Mouse (Mus musculus) thymus, adult 2 months (tissue): ENCODE measurements around the gene Mb.

Experiments used
- CTCF ChIP-seq: fragments of 200-500 bp; IDR thresholded peaks from 2 replicates; pipeline ENCODE4 v1.5.1; 2012; ENCODE audit warnings: mild to moderate bottlenecking, control low read depth, low read length, moderate library complexity, borderline replicate concordance; ENCODE audit not compliant: control insufficient read depth, poor library complexity, insufficient read depth; ENCODE audit errors: extremely low read depth
- POLR2A ChIP-seq: fragments of 200-500 bp; IDR thresholded peaks from 2 replicates; pipeline ENCODE4 v1.6.1; 2012; ENCODE audit warnings: mild to moderate bottlenecking, low read length, control low read depth, moderate library complexity; ENCODE audit not compliant: control insufficient read depth, poor library complexity, insufficient read depth; ENCODE audit errors: extremely low read depth

- TF ChIP-seq POLR2A (no peak), CTCF (no peak)
These were observed 36.0 kb upstream of the Mb start for GRCm38 (mm10) chr15:77086488-77086887.
